Mouse (Mus musculus): ENCODE data around the gene Gprin3.

DNA sequence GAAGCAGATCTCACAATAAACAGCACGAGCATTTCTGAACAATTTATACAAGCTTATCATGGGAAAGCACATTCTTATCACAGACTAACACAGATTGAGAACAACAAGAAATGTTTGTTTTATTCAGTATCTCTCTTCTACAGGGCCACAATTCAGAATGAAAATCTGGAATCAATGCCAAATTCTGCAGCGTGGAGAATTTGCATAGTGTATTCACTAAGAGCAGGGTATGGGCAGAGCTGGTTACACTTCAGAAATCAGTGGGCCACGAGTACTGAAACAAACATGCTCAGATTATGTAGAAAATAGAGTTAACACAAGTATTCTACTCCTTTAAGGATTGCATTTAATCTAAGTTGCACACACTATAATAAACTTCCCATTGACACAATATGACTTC lies 6.8 kb downstream of the Gprin3 start:
- no peak for TF ChIP-seq CTCF (IDR thresholded peaks at IDR 0.05; ENCODE audit: borderline replicate concordance, insufficient read depth, low read length)
- no peak for TF ChIP-seq POLR2A (IDR thresholded peaks at IDR 0.05; ENCODE audit: low read depth, low read length)
